In the genomic region with DNA sequence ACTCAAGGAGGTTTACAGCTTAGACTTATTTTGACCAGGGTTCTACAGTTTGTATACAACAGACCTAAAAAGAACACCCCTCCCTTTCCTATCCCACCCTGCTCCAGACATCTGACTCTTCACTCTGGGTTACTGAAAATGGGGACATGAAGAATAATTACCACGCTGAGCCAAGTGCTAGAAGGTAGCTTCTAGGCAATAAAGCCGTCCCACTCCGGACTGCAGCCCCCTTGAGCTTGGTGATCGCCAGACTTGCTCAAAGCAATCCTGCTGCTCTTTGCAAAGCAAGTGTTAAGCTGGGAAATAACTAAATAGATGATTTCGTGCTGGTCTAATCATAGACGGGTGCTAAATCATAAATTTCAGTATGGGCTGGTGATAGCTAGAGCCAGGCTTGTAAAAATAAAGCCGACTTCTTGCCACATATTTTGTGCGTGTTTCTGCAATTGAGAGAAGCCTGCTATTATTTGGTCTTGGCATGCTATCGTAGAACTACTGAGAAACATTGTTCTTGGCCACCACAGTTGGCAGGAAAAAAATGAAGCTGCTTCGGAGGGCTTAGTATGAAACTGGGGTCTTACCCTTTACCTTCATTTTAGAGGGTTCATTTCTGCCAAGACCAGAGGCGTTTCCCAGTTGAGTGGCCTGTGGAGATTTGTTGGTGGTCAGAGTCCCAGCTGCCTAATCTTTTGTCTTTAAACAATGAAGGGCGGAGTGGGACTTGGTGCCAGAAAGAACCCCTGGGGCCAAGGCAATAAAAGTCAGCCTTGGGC, we compare ENCODE assay signal across 9 mouse cellular contexts. TPM values are rescaled to one million over a fixed set of nuclear protein-coding genes. Genes with fewer than 3 reads are reported as not detected.
A peak's percentile ranks its signal among the peaks of the same experiment; 100 is the strongest.
DNase-seq lines count a peak whose midpoint lies in the region; ATAC-seq and TF ChIP-seq lines count a peak whose summit lies in the region.
"Had no signal": no experiment of that assay in that cellular context is flagged by ENCODE, and none has a peak within 500 bp of the region (broad histone marks: within the 10 kb centered on the region; RNA-seq: fewer than 3 reads in every experiment).

No protein-coding gene starts in this region.

- TF ChIP-seq EP300 in stomach, postnatal 0 days (optimal IDR thresholded peaks at IDR 0.05): no peak

- no peaks in the 10 kb centered on the region for H3K36me3 ChIP-seq in hindbrain, embryonic 11.5 days (ENCODE audit: control insufficient read depth, insufficient read depth, low read length)
- no peaks in the 10 kb centered on the region for H3K36me3 ChIP-seq in myocyte (ENCODE audit: control insufficient read depth, insufficient read depth)
- no peaks in the 10 kb centered on the region for H3K36me3 ChIP-seq in stomach, postnatal 0 days (ENCODE audit: control insufficient read depth, insufficient read depth, low read length)
- H3K36me3 ChIP-seq: heart, embryonic 15.5 days had no signal

- H3K9ac ChIP-seq in hindbrain, embryonic 11.5 days (ENCODE audit: low read depth, low read length): no peak overlapping the region
- H3K9ac ChIP-seq in stomach, postnatal 0 days (ENCODE audit: low read length): no peak overlapping the region; the same call in 1 of the 2 replicates
- H3K9ac ChIP-seq: heart, embryonic 15.5 days had no signal

- no peak overlapping the region for H3K4me3 ChIP-seq in hindbrain, embryonic 11.5 days (ENCODE audit: low read depth, low read length)
- no peak overlapping the region for H3K4me3 ChIP-seq in myocyte
- no peak overlapping the region for H3K4me3 ChIP-seq in stomach, postnatal 0 days (ENCODE audit: low read depth, low read length)
- H3K4me3 ChIP-seq: heart, embryonic 15.5 days had no signal

- no peaks in the 10 kb centered on the region for H3K27me3 ChIP-seq in hindbrain, embryonic 11.5 days (ENCODE audit: control insufficient read depth, insufficient read depth, low read length)
- no peaks in the 10 kb centered on the region for H3K27me3 ChIP-seq in myocyte (ENCODE audit: control insufficient read depth, insufficient read depth, insufficient read length)
- H3K27me3 ChIP-seq in stomach, postnatal 0 days (ENCODE audit: control insufficient read depth, insufficient read depth, low read length): no peaks in the 10 kb centered on the region
- H3K27me3 ChIP-seq: heart, embryonic 15.5 days had no signal

- DNase-seq in kidney, postnatal 10 days: peak; percentile 24
- DNase-seq in kidney, adult 18-20 months: no peak
- DNase-seq in embryo, embryonic 11 days: peak; percentile 47
- DNase-seq in hindbrain, embryonic 11.5 days (ENCODE audit: low spot score): peak; percentile 46
- DNase-seq in stomach, postnatal 0 days (ENCODE audit: low spot score): no peak
- DNase-seq in thymus, postnatal 14 days: no peak
- DNase-seq in ovary, postnatal 10 days (ENCODE audit: low spot score): no peak

- peak; percentile 81; the same call in 1 of the 2 replicates for ATAC-seq in hindbrain, embryonic 11.5 days (ENCODE audit: low FRiP score)
- ATAC-seq in stomach, postnatal 0 days (ENCODE audit: low FRiP score, low TSS enrichment): no peak

- no peak for TF ChIP-seq POLR2A in myocyte (IDR thresholded peaks at IDR 0.05; ENCODE audit: insufficient read length, low read depth)

- 34% methylated on average over 12 of the region's 12 CpGs for WGBS in hindbrain, embryonic 11.5 days
- 38% methylated on average over 12 of the region's 12 CpGs for WGBS in stomach, postnatal 0 days

- no peak overlapping the region for H3ac ChIP-seq in myocyte (ENCODE audit: control insufficient read depth, insufficient read length)

- TF ChIP-seq CTCF in stomach, postnatal 0 days (IDR thresholded peaks at IDR 0.05; ENCODE audit: low read depth): no peak

- H3K9me3 ChIP-seq in hindbrain, embryonic 11.5 days (ENCODE audit: control insufficient read depth, low read length): no peaks in the 10 kb centered on the region
- H3K9me3 ChIP-seq in stomach, postnatal 0 days (ENCODE audit: control insufficient read depth, low read length): no peaks in the 10 kb centered on the region
- H3K9me3 ChIP-seq: heart, embryonic 15.5 days had no signal

- no peaks in the 10 kb centered on the region for H3K4me1 ChIP-seq in hindbrain, embryonic 11.5 days (replicated peaks; ENCODE audit: control insufficient read depth, insufficient read depth, low read length)
- 0 out of 2 replicates have a peak, but pooled peaks cover 2% of the 10 kb centered on the region for H3K4me1 ChIP-seq in stomach, postnatal 0 days (replicated peaks; ENCODE audit: control insufficient read depth, insufficient read depth)

- no peak overlapping the region for H3K4me2 ChIP-seq in hindbrain, embryonic 11.5 days (replicated peaks; ENCODE audit: low read depth, low read length)
- H3K4me2 ChIP-seq in myocyte (ENCODE audit: low read depth): peak overlapping the region; percentile 59
- no peak overlapping the region for H3K4me2 ChIP-seq in stomach, postnatal 0 days (replicated peaks; ENCODE audit: low read depth)
- H3K4me2 ChIP-seq: heart, embryonic 15.5 days had no signal

- H3K27ac ChIP-seq in hindbrain, embryonic 11.5 days (ENCODE audit: low read depth, low read length): no peak overlapping the region
- no peak overlapping the region; the same call in 1 of the 2 replicates for H3K27ac ChIP-seq in stomach, postnatal 0 days (replicated peaks)
- H3K27ac ChIP-seq: heart, embryonic 15.5 days had no signal

- H3K79me2 ChIP-seq in myocyte (ENCODE audit: control insufficient read depth, insufficient read depth): no peaks in the 10 kb centered on the region

TF ChIP-seq in myocyte, 11 proteins besides CTCF, POLR2A, EP300 and RAD21:
- TF ChIP-seq MYOD1 (IDR thresholded peaks at IDR 0.05; ENCODE audit: control insufficient read depth in 1 of 3, insufficient read length in 2 of 3, low read depth in 2 of 3) (peak in 1 of 3 experiments; percentile 5), REST (IDR thresholded peaks at IDR 0.05; ENCODE audit: insufficient read depth, insufficient read length) (no peak), CEBPB (IDR thresholded peaks at IDR 0.05; ENCODE audit: insufficient read depth, poor library complexity, severe bottlenecking) (no peak), TCF12 (IDR thresholded peaks at IDR 0.05; ENCODE audit: insufficient read depth, poor library complexity, severe bottlenecking) (peak; percentile 4)

RNA-seq across cellular contexts. Expression of a gene that starts 50.3 kb away (rescaled TPM):
- 18.0 and 20.9 TPM in 2 replicates for polyA plus RNA-seq in hindbrain, embryonic 11.5 days (2014; fragmentation: Nextera tagmentation; extraction: Ambion mirVana)
- 1.6 TPM for polyA plus RNA-seq in myocyte (2012; fragmentation: generic; extraction: Trizol)
- polyA plus RNA-seq in stomach, postnatal 0 days (2015; fragmentation: Nextera tagmentation; extraction: Ambion mirVana): 13.9 and 20.6 TPM in 2 replicates

Comparison
In these comparisons a context has a peak if more than half of its experiments do, and no peak if none do; other contexts are left out.
1. DNase-seq: peak in kidney, postnatal 10 days (single experiment), embryo, embryonic 11 days (single experiment) and hindbrain, embryonic 11.5 days (single experiment); none in kidney, adult 18-20 months (single experiment), stomach, postnatal 0 days (single experiment), thymus, postnatal 14 days (single experiment) and ovary, postnatal 10 days (single experiment).